Mouse (Mus musculus): Measurements from ENCODE around the gene Baiap2. TPM values are rescaled to one million over a fixed set of nuclear protein-coding genes. Genes with fewer than 3 reads are reported as not detected.

Baiap2 gene
- polyA plus RNA-seq, 1 experiment, result not detected

- Histone ChIP-seq H3K4me3 (ENCODE audit: insufficient read depth, low read depth, low read length) (no peak overlapping the region), H3K4me1 (ENCODE audit: control insufficient read depth, insufficient read depth, low read length) (peaks cover 31% of the 10 kb centered on the region), H3K27ac (ENCODE audit: insufficient read depth, low read depth, low read length) (no peak overlapping the region)
- no peak for TF ChIP-seq CTCF (IDR thresholded peaks at IDR 0.05; ENCODE audit: insufficient read depth, low read depth, low read length)
- no peak for TF ChIP-seq POLR2A (IDR thresholded peaks at IDR 0.05; ENCODE audit: insufficient read depth, low read depth, low read length)
- WGBS, result 87% methylated on average over 21 of the region's 21 CpGs
Observed at GRCm38 (mm10) chr11:119916834-119917469, 25.6 kb upstream of the Baiap2 start.

- TF ChIP-seq CTCF (IDR thresholded peaks at IDR 0.05; ENCODE audit: insufficient read depth, low read depth, low read length), result no peak
- TF ChIP-seq POLR2A (IDR thresholded peaks at IDR 0.05; ENCODE audit: insufficient read depth, low read depth, low read length), result no peak
- H3K4me3 ChIP-seq (ENCODE audit: insufficient read depth, low read depth, low read length), result no peak overlapping the region
- no peak overlapping the region for H3K27ac ChIP-seq (ENCODE audit: insufficient read depth, low read depth, low read length)
- 85% methylated on average over 7 of the region's 7 CpGs for WGBS
- peaks cover 24% of the 10 kb centered on the region for H3K4me1 ChIP-seq (ENCODE audit: control insufficient read depth, insufficient read depth, low read length)
Observed at GRCm38 (mm10) chr11:119918521-119918920, 24.0 kb upstream of the Baiap2 start.

GRCm38 (mm10) chr11:119919432-119919831 is 23.1 kb upstream of the Baiap2 start:
- TF ChIP-seq CTCF (IDR thresholded peaks at IDR 0.05; ENCODE audit: insufficient read depth, low read depth, low read length), result no peak
- TF ChIP-seq POLR2A (IDR thresholded peaks at IDR 0.05; ENCODE audit: insufficient read depth, low read depth, low read length), result no peak
- Histone ChIP-seq H3K4me1 (ENCODE audit: control insufficient read depth, insufficient read depth, low read length) (peaks cover 21% of the 10 kb centered on the region), H3K4me3 (ENCODE audit: insufficient read depth, low read depth, low read length) (no peak overlapping the region), H3K27ac (ENCODE audit: insufficient read depth, low read depth, low read length) (no peak overlapping the region)
- 96% methylated on average over 4 of the region's 4 CpGs for WGBS

GRCm38 (mm10) chr11:119919897-119920296 is 22.7 kb upstream of the Baiap2 start:
- TF ChIP-seq POLR2A (IDR thresholded peaks at IDR 0.05; ENCODE audit: insufficient read depth, low read depth, low read length), result no peak
- TF ChIP-seq CTCF (IDR thresholded peaks at IDR 0.05; ENCODE audit: insufficient read depth, low read depth, low read length), result peak; percentile 65
- no peak overlapping the region for H3K27ac ChIP-seq (ENCODE audit: insufficient read depth, low read depth, low read length)
- 63% methylated on average over 8 of the region's 8 CpGs for WGBS
- H3K4me3 ChIP-seq (ENCODE audit: insufficient read depth, low read depth, low read length), result no peak overlapping the region
- peaks cover 16% of the 10 kb centered on the region for H3K4me1 ChIP-seq (ENCODE audit: control insufficient read depth, insufficient read depth, low read length)

- peaks cover 8% of the 10 kb centered on the region for H3K4me1 ChIP-seq (ENCODE audit: control insufficient read depth, insufficient read depth, low read length)
- no peak overlapping the region for H3K27ac ChIP-seq (ENCODE audit: insufficient read depth, low read depth, low read length)
- TF ChIP-seq CTCF (IDR thresholded peaks at IDR 0.05; ENCODE audit: insufficient read depth, low read depth, low read length) (no peak), POLR2A (IDR thresholded peaks at IDR 0.05; ENCODE audit: insufficient read depth, low read depth, low read length) (no peak)
- 87% methylated on average over 5 of the region's 5 CpGs for WGBS
- H3K4me3 ChIP-seq (ENCODE audit: insufficient read depth, low read depth, low read length), result no peak overlapping the region
Observed at GRCm38 (mm10) chr11:119920668-119921067, 21.9 kb upstream of the Baiap2 start.

- WGBS, result 81% methylated on average over 5 of the region's 5 CpGs
- TF ChIP-seq CTCF (IDR thresholded peaks at IDR 0.05; ENCODE audit: insufficient read depth, low read depth, low read length) (no peak), POLR2A (IDR thresholded peaks at IDR 0.05; ENCODE audit: insufficient read depth, low read depth, low read length) (no peak)
Observed at GRCm38 (mm10) chr11:119925176-119925575, 17.4 kb upstream of the Baiap2 start.

GRCm38 (mm10) chr11:119926762-119927161 is 15.8 kb upstream of the Baiap2 start:
- Histone ChIP-seq H3K4me1 (ENCODE audit: control insufficient read depth, insufficient read depth, low read length) (peaks cover 1% of the 10 kb centered on the region), H3K27ac (ENCODE audit: insufficient read depth, low read depth, low read length) (no peak overlapping the region), H3K4me3 (ENCODE audit: insufficient read depth, low read depth, low read length) (no peak overlapping the region)
- WGBS, result 88% methylated on average over 5 of the region's 5 CpGs
- TF ChIP-seq POLR2A (IDR thresholded peaks at IDR 0.05; ENCODE audit: insufficient read depth, low read depth, low read length), result no peak
- TF ChIP-seq CTCF (IDR thresholded peaks at IDR 0.05; ENCODE audit: insufficient read depth, low read depth, low read length), result no peak

More at GRCm38 (mm10) chr11:119925176-119925575, 17.4 kb upstream of the Baiap2 start:
- no peak overlapping the region for H3K27ac ChIP-seq (ENCODE audit: insufficient read depth, low read depth, low read length)
- no peak overlapping the region for H3K4me3 ChIP-seq (ENCODE audit: insufficient read depth, low read depth, low read length)
- H3K4me1 ChIP-seq (ENCODE audit: control insufficient read depth, insufficient read depth, low read length), result peaks cover under 1% of the 10 kb centered on the region; the same call in 1 of the 2 replicates

GRCm38 (mm10) chr11:119928023-119928681 is 14.4 kb upstream of the Baiap2 start:
- peak overlapping the region; percentile 9; the same call in 1 of the 2 replicates for H3K4me3 ChIP-seq (ENCODE audit: insufficient read depth, low read depth, low read length)
- no peak overlapping the region for H3K27ac ChIP-seq (ENCODE audit: insufficient read depth, low read depth, low read length)
- TF ChIP-seq CTCF (IDR thresholded peaks at IDR 0.05; ENCODE audit: insufficient read depth, low read depth, low read length), result no peak
- no peak for TF ChIP-seq POLR2A (IDR thresholded peaks at IDR 0.05; ENCODE audit: insufficient read depth, low read depth, low read length)
- H3K4me1 ChIP-seq (ENCODE audit: control insufficient read depth, insufficient read depth, low read length), result peaks cover 12% of the 10 kb centered on the region
- WGBS, result 47% methylated on average over 16 of the region's 16 CpGs

GRCm38 (mm10) chr11:119929603-119930265 is 12.8 kb upstream of the Baiap2 start:
- H3K4me3 ChIP-seq (ENCODE audit: insufficient read depth, low read depth, low read length), result no peak overlapping the region
- WGBS, result 70% methylated on average over 6 of the region's 6 CpGs
- peaks cover 22% of the 10 kb centered on the region for H3K4me1 ChIP-seq (ENCODE audit: control insufficient read depth, insufficient read depth, low read length)
- no peak for TF ChIP-seq CTCF (IDR thresholded peaks at IDR 0.05; ENCODE audit: insufficient read depth, low read depth, low read length)
- TF ChIP-seq POLR2A (IDR thresholded peaks at IDR 0.05; ENCODE audit: insufficient read depth, low read depth, low read length), result no peak
- no peak overlapping the region for H3K27ac ChIP-seq (ENCODE audit: insufficient read depth, low read depth, low read length)

Data from olfactory bulb, adult 2 months (tissue).